Mouse (Mus musculus) heart, postnatal 25 days (tissue): ENCODE results near the gene Ric8b. TPM values are rescaled to one million over a fixed set of nuclear protein-coding genes. Genes with fewer than 3 reads are reported as not detected.

Source experiments
- DNase-seq: peaks from one replicate; pipeline ENCODE4 v3.0.0; 2022; ENCODE audit warnings: low spot score
- intact Hi-C: fragments of 180-260 bp; cut with DNase I; formaldehyde crosslinking; loops from one replicate; pipeline ENCODE4 v1.15.1; 2025
- total RNA-seq, 2 experiments: library from RNA; stranded (reverse); gene quantifications; 2 replicates each; pipeline ENCODE4 v1.2.3; 2021

Gene Ric8b
- total RNA-seq, 2 experiments from 2014 or later = 30.1 to 32.3 TPM

- intact Hi-C loops = loop anchor here (2.0 to 5.0 kb wide), 4 partner anchors 29 to 403 kb away; no protein-coding TSS in a partner anchor
- DNase-seq = peak; percentile 4
Observed at GRCm38 (mm10) chr10:85044191-85044711, 126.8 kb downstream of the Ric8b start.

- DNase-seq = peak; percentile 9
- intact Hi-C loops = loop anchor here (2.0 to 5.0 kb wide), 4 partner anchors 30 to 404 kb away; no protein-coding TSS in a partner anchor
Observed at GRCm38 (mm10) chr10:85044732-85045720, 127.6 kb downstream of the Ric8b start.

GRCm38 (mm10) chr10:85046585-85046984 is 129.2 kb downstream of the Ric8b start:
- intact Hi-C loops = loop anchor here (2.0 kb wide), 2 partner anchors 336 to 532 kb away; no protein-coding TSS in a partner anchor
- DNase-seq = no peak

GRCm38 (mm10) chr10:85048008-85048407 is 130.6 kb downstream of the Ric8b start:
- no peak for DNase-seq
- intact Hi-C loops = no loop called here

- no peak for DNase-seq
- intact Hi-C loops = no loop called here
Observed at GRCm38 (mm10) chr10:85050668-85051208, 133.3 kb downstream of the Ric8b start.

- DNase-seq = no peak
- intact Hi-C loops = no loop called here
Observed at GRCm38 (mm10) chr10:85052451-85052850, 135.0 kb downstream of the Ric8b start.

- no peak for DNase-seq
- intact Hi-C loops = no loop called here
Observed at GRCm38 (mm10) chr10:85054876-85055275, 137.5 kb downstream of the Ric8b start.

Other genes with a start within 250 kb of the Ric8b start
- under 1 TPM in 1 of 2 experiments, not detected in 1; 0.16 TPM for gene Rfx4, start 161.6 kb upstream of the Ric8b start, total RNA-seq
- gene Fhl4, start 184.9 kb downstream of the Ric8b start, total RNA-seq = under 1 TPM; 0.22 to 0.31 TPM
- gene Tmem263, start 185.0 kb downstream of the Ric8b start, total RNA-seq = 10 to 100 TPM; 15.3 to 16.8 TPM
- gene Mterf2, start 210.4 kb downstream of the Ric8b start, total RNA-seq = 10 to 100 TPM; 21.5 to 24.3 TPM